Mouse (Mus musculus) kidney, adult 10 weeks (tissue): ENCODE data around the gene Vgll2. TPM values are rescaled to one million over a fixed set of nuclear protein-coding genes. Genes with fewer than 3 reads are reported as not detected.

Experiments used
- polyA plus RNA-seq: library from polyadenylated mRNA; stranded (reverse); fragments of 350-450 nt; fragmentation: Illumina TruSeq; extraction: RNeasy Lipid Tissue Mini Kit (QIAGEN cat#74804); gene quantifications from one replicate; pipeline ENCODE4 v1.2.3, GENCODE M21; 2014; ENCODE audit warnings: low read depth, low replicate concordance

Gene Vgll2
- polyA plus RNA-seq: not detected

DNA sequence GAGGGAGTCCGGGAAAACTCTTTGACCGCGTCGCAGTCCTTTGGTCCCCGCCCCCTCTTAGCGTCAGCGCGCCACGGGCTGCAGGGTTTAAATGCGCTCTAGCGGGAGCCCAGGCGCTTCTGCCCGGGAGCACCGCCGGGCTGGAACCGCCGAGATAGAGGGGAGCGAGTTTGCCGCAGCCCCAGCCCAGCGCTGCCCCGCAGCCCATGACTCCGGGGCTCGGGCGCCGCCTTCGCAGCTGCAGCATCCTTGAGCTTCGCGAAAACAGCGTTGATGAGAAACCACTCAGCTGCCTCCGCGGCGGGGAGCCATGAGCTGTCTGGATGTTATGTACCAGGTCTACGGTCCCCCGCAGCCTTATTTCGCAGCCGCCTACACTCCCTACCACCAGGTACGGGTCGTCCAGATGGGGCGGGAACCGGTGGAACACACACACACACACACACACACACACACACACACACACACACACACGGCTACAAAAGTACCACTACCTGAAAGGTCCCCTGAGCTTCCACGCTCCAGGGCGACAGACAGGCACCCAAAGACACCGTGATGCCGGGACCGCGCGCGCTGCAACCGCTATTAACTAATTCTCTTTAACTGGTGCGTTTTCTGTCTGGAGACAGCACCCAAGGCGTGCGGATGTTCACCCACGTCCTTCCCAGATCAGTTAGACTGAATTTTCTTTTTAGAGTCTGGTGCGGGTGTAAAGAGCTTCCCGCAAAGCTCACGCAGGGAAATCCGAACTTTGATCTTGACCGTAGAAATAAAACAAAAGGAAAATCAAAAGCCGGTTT lies at the start of gene Vgll2:
TSS of gene Vgll2 (plus strand) at position 90 of the 800 bp plus-strand sequence.

Other genes with a start within 250 kb of the Vgll2 start
- 0.57 TPM for gene Ros1, start 172.7 kb downstream of the Vgll2 start, polyA plus RNA-seq
- gene Dcbld1, start 211.1 kb downstream of the Vgll2 start, polyA plus RNA-seq: 18.4 TPM